Mouse (Mus musculus): ENCODE data around the gene Ssh2. TPM values are rescaled to one million over a fixed set of nuclear protein-coding genes. Genes with fewer than 3 reads are reported as not detected.

Ssh2 gene
- polyA plus RNA-seq, 1 experiment: 30.2 TPM

GRCm38 (mm10) chr11:77455770-77456510 is 239.9 kb downstream of the Ssh2 start:
- TF ChIP-seq GATA1 (IDR thresholded peaks at IDR 0.05; ENCODE audit: low read length): no peak

GRCm38 (mm10) chr11:77456866-77457265 is 240.8 kb downstream of the Ssh2 start:
- TF ChIP-seq GATA1 (IDR thresholded peaks at IDR 0.05; ENCODE audit: low read length): no peak

- no peak for TF ChIP-seq GATA1 (IDR thresholded peaks at IDR 0.05; ENCODE audit: low read length)
These were observed 245.8 kb downstream of the Ssh2 start for GRCm38 (mm10) chr11:77461856-77462255.

- no peak for TF ChIP-seq GATA1 (IDR thresholded peaks at IDR 0.05; ENCODE audit: low read length)
These were observed 246.4 kb downstream of the Ssh2 start, which contains the start of gene Coro6 for GRCm38 (mm10) chr11:77462283-77463100. Gene Coro6 (plus strand): TSS chr11:77462411.

GRCm38 (mm10) chr11:77463101-77463445 is 247.0 kb downstream of the Ssh2 start:
- no peak for TF ChIP-seq GATA1 (IDR thresholded peaks at IDR 0.05; ENCODE audit: low read length)

- no peak for TF ChIP-seq GATA1 (IDR thresholded peaks at IDR 0.05; ENCODE audit: low read length)
These were observed 247.7 kb downstream of the Ssh2 start for GRCm38 (mm10) chr11:77463786-77464185.

GRCm38 (mm10) chr11:77464684-77465083 is 248.6 kb downstream of the Ssh2 start:
- TF ChIP-seq GATA1 (IDR thresholded peaks at IDR 0.05; ENCODE audit: low read length): no peak

GRCm38 (mm10) chr11:77465111-77465510 is 249.0 kb downstream of the Ssh2 start:
- TF ChIP-seq GATA1 (IDR thresholded peaks at IDR 0.05; ENCODE audit: low read length): no peak

GRCm38 (mm10) chr11:77466544-77466943 is 250.5 kb downstream of the Ssh2 start:
- TF ChIP-seq GATA1 (IDR thresholded peaks at IDR 0.05; ENCODE audit: low read length): no peak

- TF ChIP-seq GATA1 (IDR thresholded peaks at IDR 0.05; ENCODE audit: low read length): no peak
These were observed 251.1 kb downstream of the Ssh2 start for GRCm38 (mm10) chr11:77467157-77467556.

- TF ChIP-seq GATA1 (IDR thresholded peaks at IDR 0.05; ENCODE audit: low read length): no peak
These were observed 251.7 kb downstream of the Ssh2 start for GRCm38 (mm10) chr11:77467784-77468183.

- TF ChIP-seq GATA1 (IDR thresholded peaks at IDR 0.05; ENCODE audit: low read length): no peak
These were observed 252.3 kb downstream of the Ssh2 start for GRCm38 (mm10) chr11:77468397-77468796.

- TF ChIP-seq GATA1 (IDR thresholded peaks at IDR 0.05; ENCODE audit: low read length): no peak
These were observed 255.3 kb downstream of the Ssh2 start for GRCm38 (mm10) chr11:77471407-77471806.

- TF ChIP-seq GATA1 (IDR thresholded peaks at IDR 0.05; ENCODE audit: low read length): no peak
These were observed 256.7 kb downstream of the Ssh2 start for GRCm38 (mm10) chr11:77472775-77473174.

- no peak for TF ChIP-seq GATA1 (IDR thresholded peaks at IDR 0.05; ENCODE audit: low read length)
These were observed 260.1 kb downstream of the Ssh2 start for GRCm38 (mm10) chr11:77476216-77476615.

- no peak for TF ChIP-seq GATA1 (IDR thresholded peaks at IDR 0.05; ENCODE audit: low read length)
These were observed 260.8 kb downstream of the Ssh2 start for GRCm38 (mm10) chr11:77476895-77477294.

GRCm38 (mm10) chr11:77483043-77483442 is 267.0 kb downstream of the Ssh2 start:
- TF ChIP-seq GATA1 (IDR thresholded peaks at IDR 0.05; ENCODE audit: low read length): no peak
